Mouse (Mus musculus): Measurements from ENCODE around the gene Nol6. TPM values are rescaled to one million over a fixed set of nuclear protein-coding genes. Genes with fewer than 3 reads are reported as not detected.
"Not testable (repeated sequence)": the region's sequence is repeated elsewhere in the genome, so short reads cannot be mapped to it uniquely, and the experiment has no call there.

Gene Nol6
- polyA plus RNA-seq, 1 experiment from 2014 or later, result 45.0 TPM

GRCm38 (mm10) chr4:41094361-41094760, 29.9 kb downstream of the Nol6 start:
- no peak overlapping the region for H3K27ac ChIP-seq (replicated peaks)
- H3K4me1 ChIP-seq (replicated peaks), result peaks cover 13% of the 10 kb centered on the region
- H3K36me3 ChIP-seq, result no peaks in the 10 kb centered on the region
- no peak overlapping the region for H3K4me2 ChIP-seq
- ATAC-seq (ENCODE audit: low FRiP score, low read depth), result no peak
- H3K9me3 ChIP-seq, result no peaks in the 10 kb centered on the region
- 64% methylated on average over 9 of the region's 9 CpGs for WGBS
- peaks cover 20% of the 10 kb centered on the region for H3K27me3 ChIP-seq
- no peak overlapping the region for H3K4me3 ChIP-seq
- no peak overlapping the region for H3K9ac ChIP-seq

- H3K4me2 ChIP-seq, result no peak overlapping the region
- H3K9ac ChIP-seq, result no peak overlapping the region
- H3K4me1 ChIP-seq (replicated peaks), result peaks cover 5% of the 10 kb centered on the region
- H3K27me3 ChIP-seq, result peaks cover 17% of the 10 kb centered on the region
- no peaks in the 10 kb centered on the region for H3K36me3 ChIP-seq
- no peak for ATAC-seq (ENCODE audit: low FRiP score, low read depth)
- H3K4me3 ChIP-seq, result no peak overlapping the region
- no peaks in the 10 kb centered on the region for H3K9me3 ChIP-seq
- H3K27ac ChIP-seq (replicated peaks), result no peak overlapping the region
- 88% methylated on average over 1 of the region's 1 CpGs for WGBS
These were observed 31.3 kb downstream of the Nol6 start for GRCm38 (mm10) chr4:41092958-41093357.

DNA sequence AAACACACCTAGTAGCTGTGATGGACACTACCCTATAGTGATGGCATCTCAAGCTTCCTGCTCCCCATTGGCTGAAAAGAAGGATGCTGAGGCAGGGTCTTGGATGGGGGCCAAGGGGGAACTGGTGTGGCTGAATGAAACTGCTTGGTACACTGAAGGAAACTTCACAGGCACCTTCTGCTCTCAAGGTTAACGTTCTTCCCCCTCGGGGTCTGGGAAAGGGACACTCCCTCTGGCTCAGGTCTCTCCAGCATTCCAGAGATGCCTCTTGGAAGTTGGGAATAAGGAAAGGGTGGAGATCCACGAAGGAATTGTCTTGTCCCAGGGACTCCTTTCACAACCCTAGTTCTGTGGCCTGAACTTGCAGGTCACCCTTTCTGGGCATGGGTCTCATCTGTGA, 32.9 kb downstream of the Nol6 start:
- no peak for ATAC-seq (ENCODE audit: low FRiP score, low read depth)
- peaks cover 3% of the 10 kb centered on the region; the same call in 1 of the 2 replicates for H3K27me3 ChIP-seq
- H3K4me2 ChIP-seq, result no peak overlapping the region
- no peak overlapping the region for H3K9ac ChIP-seq
- no peaks in the 10 kb centered on the region for H3K36me3 ChIP-seq
- H3K4me3 ChIP-seq, result no peak overlapping the region
- no peak overlapping the region for H3K27ac ChIP-seq (replicated peaks)
- H3K9me3 ChIP-seq, result no peaks in the 10 kb centered on the region
- H3K4me1 ChIP-seq (replicated peaks), result no peaks in the 10 kb centered on the region
- 69% methylated on average over 3 of the region's 3 CpGs for WGBS

- Histone ChIP-seq H3K27me3 (no peaks in the 10 kb centered on the region), H3K4me2 (no peak overlapping the region), H3K4me1 (replicated peaks) (no peaks in the 10 kb centered on the region), H3K9ac (no peak overlapping the region), H3K4me3 (no peak overlapping the region), H3K36me3 (no peaks in the 10 kb centered on the region), H3K9me3 (no peaks in the 10 kb centered on the region), H3K27ac (replicated peaks) (no peak overlapping the region)
- 88% methylated on average over 2 of the region's 2 CpGs for WGBS
- no peak for ATAC-seq (ENCODE audit: low FRiP score, low read depth)
These were observed 34.5 kb downstream of the Nol6 start for GRCm38 (mm10) chr4:41089705-41090104.

- no peak overlapping the region for H3K27ac ChIP-seq (replicated peaks)
- H3K36me3 ChIP-seq, result no peaks in the 10 kb centered on the region
- no peaks in the 10 kb centered on the region for H3K27me3 ChIP-seq
- no peak overlapping the region for H3K9ac ChIP-seq
- no peak overlapping the region for H3K4me3 ChIP-seq
- H3K4me2 ChIP-seq, result no peak overlapping the region
- no peaks in the 10 kb centered on the region for H3K4me1 ChIP-seq (replicated peaks)
- no peak for ATAC-seq (ENCODE audit: low FRiP score, low read depth)
- H3K9me3 ChIP-seq, result no peaks in the 10 kb centered on the region
- WGBS, result 80% methylated on average over 4 of the region's 4 CpGs
These were observed 35.1 kb downstream of the Nol6 start for GRCm38 (mm10) chr4:41089189-41089588.

GRCm38 (mm10) chr4:41087459-41088298, 36.6 kb downstream of the Nol6 start:
- Histone ChIP-seq H3K4me2 (no peak overlapping the region), H3K9me3 (no peaks in the 10 kb centered on the region), H3K36me3 (no peaks in the 10 kb centered on the region), H3K27me3 (no peaks in the 10 kb centered on the region), H3K9ac (no peak overlapping the region), H3K4me3 (no peak overlapping the region), H3K27ac (replicated peaks) (no peak overlapping the region), H3K4me1 (replicated peaks) (no peaks in the 10 kb centered on the region)
- 87% methylated on average over 16 of the region's 16 CpGs for WGBS
- no peak for ATAC-seq (ENCODE audit: low FRiP score, low read depth)

DNA sequence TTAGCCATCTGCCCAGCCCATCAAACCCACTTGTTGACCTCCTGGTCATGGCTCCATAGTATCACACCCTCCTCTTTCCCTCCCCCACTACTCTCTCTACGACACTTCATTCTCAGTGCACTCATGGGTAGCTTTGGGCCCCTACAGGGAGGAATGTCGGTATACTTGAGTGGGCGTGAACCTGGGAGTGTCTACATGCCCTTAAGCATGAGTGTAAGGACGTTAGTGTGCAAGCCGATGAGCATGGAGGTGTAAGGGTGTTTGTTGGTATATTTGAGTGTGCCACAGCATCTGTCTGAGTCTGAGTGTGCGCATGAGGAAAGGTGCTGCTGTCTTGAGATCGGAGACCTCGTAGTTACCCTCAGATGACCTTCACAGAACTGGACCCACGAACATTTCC, 37.3 kb downstream of the Nol6 start:
- ATAC-seq (ENCODE audit: low FRiP score, low read depth), result no peak
- no peaks in the 10 kb centered on the region for H3K27me3 ChIP-seq
- WGBS, result 79% methylated on average over 9 of the region's 9 CpGs

GRCm38 (mm10) chr4:41084819-41085218, 39.4 kb downstream of the Nol6 start:
- H3K9ac ChIP-seq, result no peak overlapping the region
- no peak overlapping the region for H3K27ac ChIP-seq (replicated peaks)
- H3K4me2 ChIP-seq, result no peak overlapping the region
- no peaks in the 10 kb centered on the region for H3K9me3 ChIP-seq
- H3K27me3 ChIP-seq, result no peaks in the 10 kb centered on the region
- no peaks in the 10 kb centered on the region for H3K36me3 ChIP-seq
- no peak for ATAC-seq (ENCODE audit: low FRiP score, low read depth)
- H3K4me1 ChIP-seq (replicated peaks), result no peaks in the 10 kb centered on the region
- 89% methylated on average over 4 of the region's 4 CpGs for WGBS
- no peak overlapping the region for H3K4me3 ChIP-seq

More for the DNA sequence above, 37.3 kb downstream of the Nol6 start:
- H3K9me3 ChIP-seq, result no peaks in the 10 kb centered on the region
- no peaks in the 10 kb centered on the region for H3K4me1 ChIP-seq (replicated peaks)
- no peak overlapping the region for H3K27ac ChIP-seq (replicated peaks)
- no peak overlapping the region for H3K9ac ChIP-seq
- no peak overlapping the region for H3K4me3 ChIP-seq
- no peak overlapping the region for H3K4me2 ChIP-seq
- H3K36me3 ChIP-seq, result no peaks in the 10 kb centered on the region

DNA sequence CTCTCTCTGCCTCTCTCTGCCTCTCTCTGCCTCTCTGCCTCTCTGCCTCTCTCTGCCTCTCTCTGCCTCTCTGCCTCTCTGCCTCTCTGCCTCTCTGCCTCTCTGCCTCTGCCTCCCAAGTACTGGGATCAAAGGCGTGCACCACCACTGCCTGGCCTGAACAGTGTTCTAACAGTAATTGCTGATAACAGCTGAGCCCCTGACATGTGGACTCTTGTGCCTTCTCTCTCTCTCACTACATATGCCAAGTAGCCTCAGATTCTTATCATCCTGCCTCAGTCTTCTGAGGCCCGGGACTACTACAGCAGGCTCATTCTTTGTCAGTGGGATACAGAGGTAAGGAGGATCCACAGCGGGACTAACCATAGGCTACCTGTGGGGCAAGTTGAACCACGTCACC, 41.5 kb downstream of the Nol6 start:
- H3K4me2 ChIP-seq; H3K4me1 ChIP-seq (replicated peaks); H3K27ac ChIP-seq (replicated peaks); H3K36me3 ChIP-seq; H3K4me3 ChIP-seq; ATAC-seq (ENCODE audit: low FRiP score, low read depth); H3K9ac ChIP-seq; H3K27me3 ChIP-seq; H3K9me3 ChIP-seq: not testable (repeated sequence)
- 75% methylated on average over 4 of the region's 4 CpGs for WGBS

DNA sequence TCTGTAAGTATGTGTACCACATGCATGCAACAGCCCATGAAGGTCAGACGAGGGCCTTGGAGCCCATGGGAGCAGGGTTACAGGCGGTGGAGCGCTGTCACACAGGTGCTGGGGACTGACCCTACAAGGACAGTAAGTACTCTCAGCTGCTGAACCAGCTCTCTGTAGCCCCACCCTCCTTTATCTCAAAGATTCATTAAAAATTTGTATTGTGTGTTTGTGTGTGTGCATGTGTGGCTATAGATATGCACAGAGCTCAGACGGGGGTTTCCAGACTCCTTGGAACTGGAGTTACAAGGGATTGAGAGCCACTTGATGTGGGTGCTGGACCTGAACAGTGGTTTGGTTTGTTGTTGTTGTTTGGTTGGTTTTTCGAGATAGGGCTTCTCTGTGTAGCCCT, 42.5 kb downstream of the Nol6 start:
- H3K36me3 ChIP-seq, result no peaks in the 10 kb centered on the region
- H3K4me1 ChIP-seq (replicated peaks), result no peaks in the 10 kb centered on the region
- H3K9me3 ChIP-seq, result no peaks in the 10 kb centered on the region
- no peak overlapping the region for H3K9ac ChIP-seq
- ATAC-seq (ENCODE audit: low FRiP score, low read depth), result no peak
- no peak overlapping the region for H3K27ac ChIP-seq (replicated peaks)
- H3K4me3 ChIP-seq, result no peak overlapping the region
- no peak overlapping the region for H3K4me2 ChIP-seq
- H3K27me3 ChIP-seq, result no peaks in the 10 kb centered on the region
- 79% methylated on average over 5 of the region's 5 CpGs for WGBS

DNA sequence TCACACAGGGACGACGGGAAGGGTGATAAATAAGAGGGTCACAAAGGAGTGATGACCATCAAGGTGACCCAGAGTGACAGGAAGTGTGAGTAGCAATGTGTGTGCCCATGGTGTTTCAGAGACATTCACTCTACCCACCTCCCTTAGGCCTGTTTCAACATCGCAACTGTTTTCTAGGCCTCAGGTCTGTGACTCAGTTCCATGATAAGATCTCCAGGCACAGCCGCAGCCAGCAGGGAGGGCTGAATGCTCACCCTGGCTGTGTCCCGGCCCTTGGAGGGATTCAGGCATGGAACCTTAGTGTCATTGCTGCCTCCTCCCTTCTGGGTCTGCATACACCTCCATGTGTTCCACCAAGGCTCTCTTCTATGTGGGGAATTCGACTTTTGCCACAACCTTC, 45.5 kb downstream of the Nol6 start:
- Histone ChIP-seq H3K4me2 (no peak overlapping the region), H3K4me1 (replicated peaks) (no peaks in the 10 kb centered on the region), H3K9me3 (no peaks in the 10 kb centered on the region), H3K27me3 (no peaks in the 10 kb centered on the region), H3K9ac (no peak overlapping the region), H3K27ac (replicated peaks) (no peak overlapping the region), H3K36me3 (no peaks in the 10 kb centered on the region), H3K4me3 (no peak overlapping the region)
- ATAC-seq (ENCODE audit: low FRiP score, low read depth), result no peak
- WGBS, result 76% methylated on average over 6 of the region's 6 CpGs

DNA sequence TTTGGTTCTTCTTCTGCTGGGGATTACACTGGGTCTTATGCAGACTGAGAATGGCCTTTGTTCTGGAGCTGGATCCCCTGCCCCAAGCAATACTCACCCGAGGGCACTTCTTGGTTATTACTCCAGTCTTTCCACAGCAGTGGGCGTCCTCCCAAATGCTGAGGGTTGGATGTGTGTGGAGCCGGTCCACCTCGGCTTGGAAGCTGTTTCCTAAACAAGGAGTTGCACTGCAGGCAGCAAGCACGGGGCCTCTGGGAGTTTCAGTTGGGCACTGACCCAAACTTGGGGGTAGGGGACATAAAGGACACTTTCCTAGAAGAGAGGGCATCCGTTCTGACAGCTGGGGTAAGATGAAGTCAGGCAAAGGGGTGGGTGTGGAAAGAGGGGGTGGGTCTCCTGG, 49.8 kb downstream of the Nol6 start:
- Histone ChIP-seq H3K9ac (no peak overlapping the region), H3K4me3 (no peak overlapping the region), H3K36me3 (no peaks in the 10 kb centered on the region), H3K27ac (replicated peaks) (no peak overlapping the region), H3K4me2 (no peak overlapping the region), H3K4me1 (replicated peaks) (no peaks in the 10 kb centered on the region), H3K27me3 (no peaks in the 10 kb centered on the region), H3K9me3 (no peaks in the 10 kb centered on the region)
- no peak for ATAC-seq (ENCODE audit: low FRiP score, low read depth)
- 75% methylated on average over 6 of the region's 6 CpGs for WGBS

Data from hindbrain, embryonic 15.5 days (tissue).